Mouse (Mus musculus): ENCODE data around the gene Rspry1.

- TF ChIP-seq CTCF (conservative IDR thresholded peaks at IDR 0.05; ENCODE audit: insufficient read depth, insufficient read length, low read depth, low read length) (no peak), POLR2A (IDR thresholded peaks at IDR 0.05; ENCODE audit: low read depth, low read length) (no peak)
These were observed 43.5 kb downstream of the Rspry1 start for GRCm38 (mm10) chr8:94645202-94645601.
